Mouse (Mus musculus) erythroblast, embryonic 14.5 days (primary cell): ENCODE measurements around the gene Mcf2l.

Source experiments
- GATA1 ChIP-seq: IDR thresholded peaks from 2 replicates; pipeline ENCODE4 v1.6.1; 2012; ENCODE audit warnings: low read length, inconsistent platforms, mixed read lengths
- TAL1 ChIP-seq: IDR thresholded peaks from 3 replicates; pipeline ENCODE4 v1.6.1; 2012; ENCODE audit warnings: low read length, inconsistent platforms, mixed read lengths

DNA sequence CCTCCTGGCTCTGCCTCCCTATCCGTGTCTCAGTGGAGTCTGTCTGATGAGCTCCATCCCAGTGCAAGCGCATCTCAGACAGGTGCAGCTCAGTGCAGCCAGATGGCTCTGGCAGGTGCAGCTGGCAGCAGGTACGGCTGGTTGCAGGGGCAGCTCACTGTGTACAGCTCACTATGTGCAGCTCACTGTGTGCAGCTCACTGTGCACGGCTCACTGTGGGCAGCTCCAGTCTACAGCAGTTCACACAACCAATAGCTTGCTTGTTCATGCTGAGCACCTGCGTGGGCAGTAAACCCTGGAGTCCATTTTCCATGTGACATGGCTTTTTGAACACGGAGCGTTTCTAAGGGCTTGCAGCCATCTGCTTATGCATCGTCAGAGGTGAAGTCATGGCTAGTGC is 54.4 kb downstream of the Mcf2l start:
- TF ChIP-seq GATA1 (no peak), TAL1 (no peak)
